8 mouse cellular contexts compared by ENCODE assay signal in genomic region chr11:106256775-106257174, GRCm38 (mm10). TPM values are rescaled to one million over a fixed set of nuclear protein-coding genes. Genes with fewer than 3 reads are reported as not detected.
DNase-seq lines count a peak whose midpoint lies in the region; ATAC-seq and TF ChIP-seq lines count a peak whose summit lies in the region.

No protein-coding gene starts in this region.

- WGBS in forebrain, embryonic 10.5 days, result 78% methylated on average over 5 of the region's 5 CpGs
- WGBS in kidney, embryonic 15.5 days, result 67% methylated on average over 5 of the region's 5 CpGs

- peak; percentile 67 for TF ChIP-seq CTCF in layer of hippocampus, adult 2 months (conservative IDR thresholded peaks at IDR 0.05)

- peaks cover 80% of the 10 kb centered on the region for H3K36me3 ChIP-seq in forebrain, embryonic 10.5 days (replicated peaks)
- H3K36me3 ChIP-seq in kidney, embryonic 15.5 days, result peaks cover 70% of the 10 kb centered on the region

- peak overlapping the region; percentile 87 for H3K4me3 ChIP-seq in layer of hippocampus, adult 2 months
- peak overlapping the region; percentile 88 for H3K4me3 ChIP-seq in forebrain, embryonic 10.5 days
- H3K4me3 ChIP-seq in kidney, embryonic 15.5 days (replicated peaks), result peak overlapping the region; percentile 73

- no peak for DNase-seq in layer of hippocampus, adult 2 months (ENCODE audit: low spot score in 2 of 2)
- DNase-seq in layer of hippocampus, adult 9-10 months (ENCODE audit: low spot score), result no peak
- no peak for DNase-seq in forebrain, embryonic 10.5 days (ENCODE audit: extremely low spot score, low spot score)
- DNase-seq in lung, postnatal 25 days (ENCODE audit: low spot score), result peak; percentile 57
- no peak for DNase-seq in urinary bladder, postnatal 14 days (ENCODE audit: low spot score)
- DNase-seq in frontal cortex, postnatal 14 days (ENCODE audit: low spot score in 2 of 2), result no peak
- no peak for DNase-seq in T-cell, adult 2 months (ENCODE audit: low spot score)

- peak overlapping the region; percentile 87 for H3K4me2 ChIP-seq in kidney, embryonic 15.5 days

- H3K27ac ChIP-seq in layer of hippocampus, adult 2 months, result peak overlapping the region; percentile 92
- H3K27ac ChIP-seq in forebrain, embryonic 10.5 days, result peak overlapping the region; percentile 95
- H3K27ac ChIP-seq in kidney, embryonic 15.5 days, result peak overlapping the region; percentile 81; the same call in 1 of the 2 replicates

- no peaks in the 10 kb centered on the region for H3K27me3 ChIP-seq in forebrain, embryonic 10.5 days (ENCODE audit: poor library complexity, severe bottlenecking)
- H3K27me3 ChIP-seq in kidney, embryonic 15.5 days, result no peaks in the 10 kb centered on the region

- peaks cover 24% of the 10 kb centered on the region for H3K4me1 ChIP-seq in forebrain, embryonic 10.5 days
- H3K4me1 ChIP-seq in kidney, embryonic 15.5 days, result peaks cover 28% of the 10 kb centered on the region

- ATAC-seq in kidney, embryonic 15.5 days (replicated peaks; ENCODE audit: low FRiP score), result no peak

- H3K9ac ChIP-seq in kidney, embryonic 15.5 days, result peak overlapping the region; percentile 84

- no peaks in the 10 kb centered on the region for H3K9me3 ChIP-seq in forebrain, embryonic 10.5 days
- H3K9me3 ChIP-seq in kidney, embryonic 15.5 days (replicated peaks), result no peaks in the 10 kb centered on the region

RNA-seq across cellular contexts. Expression of gene Psmc5, which starts 0.8 kb away (rescaled TPM):
- 100 to 1,000 TPM; 160 to 176 TPM for total RNA-seq in layer of hippocampus, adult 2 months (2021)
- polyA plus RNA-seq in forebrain, embryonic 10.5 days (2016; fragmentation: Nextera tagmentation; extraction: Ambion mirVana), result 431 and 435 TPM in 2 replicates
- polyA plus RNA-seq in kidney, embryonic 15.5 days (2015; fragmentation: Nextera tagmentation; extraction: Ambion mirVana), result 303 and 306 TPM in 2 replicates

RNA-seq across cellular contexts. Expression of gene Ftsj3, which starts 0.9 kb away (rescaled TPM):
- total RNA-seq in layer of hippocampus, adult 2 months (2021), result 10 to 100 TPM; 33.5 to 36.1 TPM
- polyA plus RNA-seq in forebrain, embryonic 10.5 days (2016; fragmentation: Nextera tagmentation; extraction: Ambion mirVana), result 101 and 102 TPM in 2 replicates
- polyA plus RNA-seq in kidney, embryonic 15.5 days (2015; fragmentation: Nextera tagmentation; extraction: Ambion mirVana), result 64.3 and 70.2 TPM in 2 replicates

RNA-seq across cellular contexts. Expression of gene Smarcd2, which starts 16.0 kb away (rescaled TPM):
- 10 to 100 TPM; 32.8 to 34.4 TPM for total RNA-seq in layer of hippocampus, adult 2 months (2021)
- 20.5 and 20.7 TPM in 2 replicates for polyA plus RNA-seq in forebrain, embryonic 10.5 days (2016; fragmentation: Nextera tagmentation; extraction: Ambion mirVana)
- polyA plus RNA-seq in kidney, embryonic 15.5 days (2015; fragmentation: Nextera tagmentation; extraction: Ambion mirVana), result 57.8 and 59.0 TPM in 2 replicates

RNA-seq across cellular contexts. Expression of gene Tcam1, which starts 19.7 kb away (rescaled TPM):
- under 1 TPM; 0.15 to 0.34 TPM for total RNA-seq in layer of hippocampus, adult 2 months (2021)
- 0.15 TPM in 2 replicates for polyA plus RNA-seq in forebrain, embryonic 10.5 days (2016; fragmentation: Nextera tagmentation; extraction: Ambion mirVana)
- 0.65 and 0.82 TPM in 2 replicates for polyA plus RNA-seq in kidney, embryonic 15.5 days (2015; fragmentation: Nextera tagmentation; extraction: Ambion mirVana)

RNA-seq across cellular contexts. Expression of gene Ddx42, which starts 40.0 kb away (rescaled TPM):
- 10 to 100 TPM; 69.8 to 71.1 TPM for total RNA-seq in layer of hippocampus, adult 2 months (2021)
- 105 and 109 TPM in 2 replicates for polyA plus RNA-seq in forebrain, embryonic 10.5 days (2016; fragmentation: Nextera tagmentation; extraction: Ambion mirVana)
- polyA plus RNA-seq in kidney, embryonic 15.5 days (2015; fragmentation: Nextera tagmentation; extraction: Ambion mirVana), result 75.9 and 77.8 TPM in 2 replicates
